Mouse (Mus musculus) limb, embryonic 15.5 days (tissue): ENCODE results near the gene Frem2. TPM values are rescaled to one million over a fixed set of nuclear protein-coding genes. Genes with fewer than 3 reads are reported as not detected.

Source experiments
- ATAC-seq: fragments of 200-750 bp; cut with Nextera tagmentation; 2 replicates; pipeline ENCODE4 v1.8.0; 2017; ENCODE audit warnings: low read depth, moderate TSS enrichment; ENCODE audit not compliant: insufficient number of reproducible peaks, low FRiP score, low TSS enrichment
- H3K27ac ChIP-seq: fragments of 300-500 bp; sonication (generic); 2 replicates; pipeline ENCODE4 v1.5.1; 2015; ENCODE audit warnings: moderate library complexity, mild to moderate bottlenecking, inconsistent platforms
- H3K27me3 ChIP-seq: fragments of 300-500 bp; sonication (generic); 2 replicates; pipeline ENCODE4 v1.6.1; 2015; ENCODE audit warnings: inconsistent platforms
- H3K36me3 ChIP-seq: fragments of 300-500 bp; sonication (generic); 2 replicates; pipeline ENCODE4 v1.6.1; 2015; ENCODE audit warnings: inconsistent platforms
- H3K4me1 ChIP-seq: fragments of 300-500 bp; sonication (generic); 2 replicates; pipeline ENCODE4 v1.6.1; 2015; ENCODE audit warnings: inconsistent platforms
- H3K4me2 ChIP-seq: fragments of 300-500 bp; sonication (generic); 2 replicates; pipeline ENCODE4 v1.6.1; 2015; ENCODE audit warnings: mild to moderate bottlenecking, inconsistent platforms
- H3K4me3 ChIP-seq: fragments of 300-500 bp; sonication (generic); 2 replicates; pipeline ENCODE4 v1.5.1; 2015; ENCODE audit warnings: mild to moderate bottlenecking, inconsistent platforms
- H3K9ac ChIP-seq: fragments of 300-500 bp; sonication (generic); 2 replicates; pipeline ENCODE4 v1.6.1; 2015; ENCODE audit warnings: inconsistent platforms
- H3K9me3 ChIP-seq: fragments of 300-500 bp; sonication (generic); 2 replicates; pipeline ENCODE4 v1.6.1; 2016; ENCODE audit warnings: inconsistent platforms
- WGBS: fragments of 180-500 bp; shearing (Covaris S2); methylation state at CpG from one replicate; pipeline ENCODE4 v1.1.7; 2015; 5-methylcytosine and 5-hydroxymethylcytosine counted together
- polyA plus RNA-seq: library from polyadenylated mRNA; unstranded; fragments of >200 nt; fragmentation: Nextera tagmentation; extraction: Ambion mirVana; gene quantifications from 2 replicates; pipeline ENCODE4 v1.2.1, GENCODE M21; 2015

Gene Frem2
- polyA plus RNA-seq, 1 experiment from 2014 or later = 5.2 TPM

GRCm38 (mm10) chr3:53611106-53611505, 46.0 kb downstream of the Frem2 start:
- Histone ChIP-seq H3K36me3 (no peaks in the 10 kb centered on the region), H3K27me3 (no peaks in the 10 kb centered on the region), H3K4me2 (no peak overlapping the region), H3K27ac (no peak overlapping the region), H3K4me3 (no peak overlapping the region), H3K9ac (no peak overlapping the region), H3K9me3 (no peaks in the 10 kb centered on the region), H3K4me1 (no peaks in the 10 kb centered on the region)
- 68% methylated on average over 3 of the region's 3 CpGs for WGBS
- no peak for ATAC-seq

GRCm38 (mm10) chr3:53609851-53610250, 47.3 kb downstream of the Frem2 start:
- H3K27me3 ChIP-seq = no peaks in the 10 kb centered on the region
- no peak for ATAC-seq
- no peak overlapping the region for H3K9ac ChIP-seq
- H3K4me2 ChIP-seq = no peak overlapping the region
- WGBS = 26% methylated on average over 4 of the region's 4 CpGs
- no peaks in the 10 kb centered on the region for H3K4me1 ChIP-seq
- H3K4me3 ChIP-seq = no peak overlapping the region
- no peak overlapping the region for H3K27ac ChIP-seq
- no peaks in the 10 kb centered on the region for H3K36me3 ChIP-seq
- H3K9me3 ChIP-seq = no peaks in the 10 kb centered on the region

DNA sequence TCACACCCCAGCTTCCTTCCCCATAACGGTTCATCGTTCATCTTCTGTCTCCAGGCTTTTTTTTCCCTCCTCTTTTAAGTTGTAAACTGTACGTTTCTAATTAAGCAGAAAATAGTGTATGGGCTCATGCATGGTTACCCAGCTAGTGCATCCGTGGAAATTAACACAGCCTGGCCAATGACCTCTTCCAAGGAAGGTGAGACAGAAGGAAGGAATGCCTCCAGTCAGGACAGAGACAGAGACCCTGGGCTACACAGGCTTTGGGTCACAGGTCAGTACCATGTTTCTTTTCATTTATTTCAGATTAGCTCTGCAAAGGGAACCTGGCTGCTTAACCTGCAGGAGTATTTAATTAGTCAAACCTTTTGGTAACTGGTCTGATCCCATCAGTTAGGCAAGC, 57.0 kb downstream of the Frem2 start:
- ATAC-seq = no peak
- H3K27me3 ChIP-seq = no peaks in the 10 kb centered on the region
- H3K27ac ChIP-seq = no peak overlapping the region
- peaks cover 10% of the 10 kb centered on the region for H3K4me1 ChIP-seq
- whole genome bisulfite sequencing = 26% methylated on average over 4 of the region's 4 CpGs
- H3K36me3 ChIP-seq = no peaks in the 10 kb centered on the region
- H3K9ac ChIP-seq = no peak overlapping the region
- no peaks in the 10 kb centered on the region for H3K9me3 ChIP-seq
- no peak overlapping the region for H3K4me3 ChIP-seq
- no peak overlapping the region for H3K4me2 ChIP-seq

- ATAC-seq = no peak
- no peaks in the 10 kb centered on the region for H3K27me3 ChIP-seq
- 13% methylated on average over 7 of the region's 7 CpGs for WGBS
- peaks cover 10% of the 10 kb centered on the region for H3K4me1 ChIP-seq
- no peak overlapping the region for H3K4me3 ChIP-seq
- H3K9ac ChIP-seq = no peak overlapping the region
- no peaks in the 10 kb centered on the region for H3K36me3 ChIP-seq
- H3K27ac ChIP-seq = no peak overlapping the region
- H3K4me2 ChIP-seq = no peak overlapping the region
- H3K9me3 ChIP-seq = no peaks in the 10 kb centered on the region
These were observed 57.8 kb downstream of the Frem2 start for GRCm38 (mm10) chr3:53599315-53599714.

- Histone ChIP-seq H3K4me3 (no peak overlapping the region), H3K4me2 (0 out of 2 replicates have a peak overlapping the region, but pooled peaks have one; percentile 10), H3K27me3 (no peaks in the 10 kb centered on the region), H3K27ac (no peak overlapping the region), H3K9me3 (no peaks in the 10 kb centered on the region), H3K4me1 (peaks cover 10% of the 10 kb centered on the region), H3K9ac (no peak overlapping the region), H3K36me3 (no peaks in the 10 kb centered on the region)
- no peak for ATAC-seq
- WGBS = 5% methylated on average over 9 of the region's 9 CpGs
These were observed 58.9 kb downstream of the Frem2 start for GRCm38 (mm10) chr3:53598153-53598800.

DNA sequence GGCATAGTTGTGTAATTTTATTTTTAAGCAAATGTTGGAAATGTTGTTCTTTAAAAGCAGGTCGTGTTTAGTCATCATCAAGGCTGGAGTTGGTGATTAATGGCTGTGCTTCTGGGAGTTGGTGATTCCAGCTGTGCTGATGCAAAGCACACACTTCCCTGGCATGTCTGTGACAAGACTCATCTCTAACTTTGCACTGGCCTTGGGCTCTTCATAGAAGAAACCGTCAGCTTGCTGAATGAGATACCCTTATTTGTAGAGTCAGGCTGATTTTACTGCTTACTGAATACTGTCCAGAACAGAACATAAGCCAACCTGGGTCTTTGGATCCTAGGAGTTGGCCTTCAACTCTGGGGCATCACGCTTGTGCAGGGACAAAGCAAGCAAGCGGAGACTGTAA, 62.7 kb downstream of the Frem2 start:
- Histone ChIP-seq H3K27ac (no peak overlapping the region), H3K4me2 (no peak overlapping the region), H3K9ac (no peak overlapping the region), H3K27me3 (no peaks in the 10 kb centered on the region), H3K36me3 (no peaks in the 10 kb centered on the region), H3K4me1 (peaks cover 8% of the 10 kb centered on the region), H3K4me3 (no peak overlapping the region), H3K9me3 (no peaks in the 10 kb centered on the region)
- 54% methylated on average over 4 of the region's 4 CpGs for WGBS
- no peak for ATAC-seq

- no peak overlapping the region for H3K9ac ChIP-seq
- H3K36me3 ChIP-seq = no peaks in the 10 kb centered on the region
- no peak for ATAC-seq
- H3K27ac ChIP-seq = no peak overlapping the region
- no peaks in the 10 kb centered on the region for H3K9me3 ChIP-seq
- H3K27me3 ChIP-seq = no peaks in the 10 kb centered on the region
- no peak overlapping the region for H3K4me3 ChIP-seq
- H3K4me2 ChIP-seq = no peak overlapping the region
- peaks cover 6% of the 10 kb centered on the region for H3K4me1 ChIP-seq
- 14% methylated on average over 3 of the region's 3 CpGs for WGBS
These were observed 63.4 kb downstream of the Frem2 start for GRCm38 (mm10) chr3:53593718-53594117.

DNA sequence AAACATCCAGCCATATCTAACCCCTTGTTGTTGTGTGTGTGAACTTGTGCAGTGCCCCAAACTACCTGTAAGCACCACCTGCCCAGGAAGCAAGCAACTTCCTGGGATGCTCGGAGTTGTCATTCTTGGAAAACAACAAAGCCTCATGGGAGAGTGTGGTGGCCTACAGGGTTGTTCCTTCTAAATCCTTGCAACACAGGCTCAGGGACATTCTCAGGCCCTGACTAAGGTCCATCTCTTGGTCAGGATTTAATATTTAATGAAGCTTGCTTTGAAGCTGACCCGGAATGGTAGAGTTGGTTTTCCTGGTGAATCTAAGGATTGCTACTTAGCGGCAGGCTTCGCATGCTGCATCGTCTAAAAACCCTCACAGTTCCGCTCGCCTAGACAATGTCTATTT, 65.1 kb downstream of the Frem2 start:
- Histone ChIP-seq H3K9me3 (no peaks in the 10 kb centered on the region), H3K4me3 (no peak overlapping the region), H3K4me2 (no peak overlapping the region), H3K27me3 (no peaks in the 10 kb centered on the region), H3K9ac (no peak overlapping the region), H3K36me3 (no peaks in the 10 kb centered on the region), H3K27ac (no peak overlapping the region), H3K4me1 (no peaks in the 10 kb centered on the region)
- no peak for ATAC-seq
- WGBS = 92% methylated on average over 7 of the region's 7 CpGs

DNA sequence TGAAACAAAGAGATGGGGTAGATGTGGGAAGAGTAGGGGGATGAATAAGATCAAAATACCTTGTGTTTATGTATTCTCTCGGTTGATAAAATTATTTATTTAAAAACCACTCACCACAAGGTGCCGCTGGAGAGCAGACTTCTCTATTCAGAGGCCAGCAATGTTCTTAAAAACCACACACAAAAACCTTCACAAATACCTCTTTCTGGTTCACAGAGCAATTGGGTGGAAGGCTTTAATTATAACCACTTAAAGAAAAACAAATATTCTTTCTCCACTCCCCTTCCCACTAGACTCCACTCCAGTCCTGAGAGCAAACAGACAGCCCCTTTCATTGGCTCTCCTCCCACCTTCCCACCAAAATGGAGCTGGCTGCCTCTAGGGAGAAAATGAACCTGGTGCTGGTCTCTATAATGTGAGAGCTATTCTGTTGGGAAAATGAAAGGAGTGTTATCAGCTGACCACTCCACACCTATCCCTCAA, 67.0 kb downstream of the Frem2 start:
- Histone ChIP-seq H3K4me1 (no peaks in the 10 kb centered on the region), H3K36me3 (no peaks in the 10 kb centered on the region), H3K27me3 (no peaks in the 10 kb centered on the region), H3K4me3 (no peak overlapping the region), H3K9ac (no peak overlapping the region), H3K27ac (no peak overlapping the region), H3K4me2 (no peak overlapping the region), H3K9me3 (no peaks in the 10 kb centered on the region)
- no peak for ATAC-seq
- 0% methylated on average over 2 of the region's 2 CpGs for whole genome bisulfite sequencing

DNA sequence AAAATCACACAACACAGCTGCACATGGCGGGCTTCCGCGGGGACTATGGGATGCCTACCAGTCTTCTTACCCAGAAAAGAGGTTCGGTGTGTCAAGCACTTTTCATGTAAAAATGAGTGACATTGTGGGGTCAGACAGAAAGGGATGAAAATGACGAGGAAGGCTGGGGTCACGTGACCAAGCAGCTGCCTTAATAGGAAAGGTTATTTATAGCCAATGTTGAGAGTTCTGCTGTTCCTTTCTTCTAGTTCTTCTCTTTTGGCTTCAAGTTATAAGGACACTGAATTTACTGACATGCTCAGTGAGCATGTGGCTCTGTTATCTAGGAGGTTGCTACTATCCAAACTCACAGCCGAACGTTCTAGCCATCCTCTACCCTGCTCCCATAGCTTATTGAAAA, 73.9 kb downstream of the Frem2 start:
- H3K4me3 ChIP-seq = no peak overlapping the region
- no peaks in the 10 kb centered on the region for H3K36me3 ChIP-seq
- no peaks in the 10 kb centered on the region for H3K4me1 ChIP-seq
- H3K27ac ChIP-seq = no peak overlapping the region
- WGBS = 88% methylated on average over 8 of the region's 8 CpGs
- no peak overlapping the region for H3K4me2 ChIP-seq
- H3K9ac ChIP-seq = no peak overlapping the region
- H3K9me3 ChIP-seq = no peaks in the 10 kb centered on the region
- no peaks in the 10 kb centered on the region for H3K27me3 ChIP-seq
- ATAC-seq = no peak

DNA sequence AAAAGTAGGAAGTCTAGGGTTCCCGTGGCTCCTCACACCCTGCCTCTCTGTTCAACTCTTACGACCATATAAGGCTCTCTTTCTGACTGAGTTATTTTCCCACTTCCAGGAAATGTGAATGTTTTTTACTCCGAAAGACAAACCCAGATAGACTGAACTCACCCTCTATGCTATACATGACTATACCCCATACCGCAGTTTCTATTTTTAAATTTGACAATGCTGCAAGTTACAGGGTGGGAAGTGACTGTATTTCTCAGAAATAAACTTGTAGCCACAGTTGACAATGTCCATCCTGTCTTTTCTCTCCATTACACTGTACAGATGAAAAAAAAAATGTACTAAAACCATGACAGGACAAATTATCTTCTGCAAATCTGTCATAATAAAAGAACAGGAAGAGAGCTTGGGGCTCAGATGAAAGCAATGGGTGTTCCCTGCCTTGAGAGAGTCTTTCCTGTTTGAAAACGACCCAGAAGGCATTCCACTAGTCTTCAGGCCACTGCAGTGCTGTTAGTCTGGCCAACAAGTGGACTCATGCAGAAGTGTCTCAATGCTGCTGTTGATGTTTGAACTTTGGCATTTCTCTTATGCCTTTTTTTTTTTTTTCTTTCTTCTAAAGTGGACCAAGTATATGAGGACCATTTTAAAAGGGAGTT, 76.4 kb downstream of the Frem2 start:
- H3K36me3 ChIP-seq = no peaks in the 10 kb centered on the region
- WGBS = 52% methylated on average over 5 of the region's 5 CpGs
- no peak overlapping the region for H3K9ac ChIP-seq
- H3K4me1 ChIP-seq = no peaks in the 10 kb centered on the region
- H3K4me2 ChIP-seq = no peak overlapping the region
- no peak for ATAC-seq
- H3K9me3 ChIP-seq = no peaks in the 10 kb centered on the region
- H3K4me3 ChIP-seq = no peak overlapping the region
- H3K27ac ChIP-seq = no peak overlapping the region
- no peaks in the 10 kb centered on the region for H3K27me3 ChIP-seq

- no peaks in the 10 kb centered on the region for H3K9me3 ChIP-seq
- no peak overlapping the region for H3K4me3 ChIP-seq
- H3K27ac ChIP-seq = no peak overlapping the region
- H3K9ac ChIP-seq = no peak overlapping the region
- H3K4me2 ChIP-seq = no peak overlapping the region
- 88% methylated on average over 10 of the region's 10 CpGs for WGBS
- H3K36me3 ChIP-seq = no peaks in the 10 kb centered on the region
- H3K27me3 ChIP-seq = no peaks in the 10 kb centered on the region
- ATAC-seq = no peak
- no peaks in the 10 kb centered on the region for H3K4me1 ChIP-seq
These were observed 77.9 kb downstream of the Frem2 start for GRCm38 (mm10) chr3:53579121-53579704.
